Mouse (Mus musculus): ENCODE measurements at regions not wholly inside any gene's neighbourhood (a gene's known extent, or its start where the extent isn't known, plus 50 kb on each side); places are given as distances from the start of the nearest gene placed in this dataset.

DNA sequence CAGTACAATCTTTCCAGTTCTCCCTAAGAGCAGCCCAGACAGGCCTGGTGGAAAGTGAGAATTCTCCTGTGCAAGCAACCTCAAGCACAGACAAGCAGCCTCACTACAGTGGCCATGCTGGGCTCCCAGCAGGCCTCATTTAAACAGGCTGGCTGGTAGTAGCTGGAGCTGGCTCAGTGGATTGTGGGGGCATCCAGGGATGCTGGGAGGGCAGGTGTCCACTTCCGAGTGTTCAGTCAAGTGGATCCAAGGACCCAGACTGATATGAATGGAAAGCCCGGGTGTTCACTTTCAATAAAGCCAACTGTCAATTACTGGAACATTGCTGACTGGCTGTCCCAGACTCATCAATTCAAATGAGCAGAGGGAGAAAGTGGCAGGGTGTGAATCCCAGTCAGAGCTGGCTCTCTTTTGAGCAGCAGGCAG, 77.2 kb upstream of the Cxcr4 start:
- DNase-seq: peak; percentile 66 to 70

GRCm38 (mm10) chr1:128668718-128669117, 76.6 kb upstream of the Cxcr4 start:
- DNase-seq: no peak

GRCm38 (mm10) chr1:128667121-128667762, 75.1 kb upstream of the Cxcr4 start:
- no peak for DNase-seq

GRCm38 (mm10) chr1:128663207-128663606, 71.1 kb upstream of the Cxcr4 start:
- DNase-seq: no peak

DNA sequence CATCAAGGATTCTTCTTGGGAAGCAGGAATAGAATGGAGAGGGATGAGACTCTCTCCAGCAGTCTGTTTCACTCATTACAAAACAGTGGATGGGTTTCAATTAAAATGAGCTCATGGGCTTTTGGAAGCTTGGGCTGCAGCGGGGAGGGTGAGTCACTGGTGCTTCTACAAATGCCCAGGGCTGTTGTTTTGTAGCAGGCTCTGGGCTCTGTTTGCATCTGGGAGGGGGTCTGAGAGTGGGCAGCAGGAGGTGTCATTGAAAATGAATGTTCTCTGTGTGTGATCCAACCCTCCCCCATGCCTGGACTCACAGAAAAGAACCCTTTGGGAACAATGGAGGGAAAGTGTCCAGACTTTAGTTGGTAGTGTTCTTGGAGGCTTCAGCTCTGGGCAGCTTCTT, 67.8 kb upstream of the Cxcr4 start:
- DNase-seq: no peak

DNA sequence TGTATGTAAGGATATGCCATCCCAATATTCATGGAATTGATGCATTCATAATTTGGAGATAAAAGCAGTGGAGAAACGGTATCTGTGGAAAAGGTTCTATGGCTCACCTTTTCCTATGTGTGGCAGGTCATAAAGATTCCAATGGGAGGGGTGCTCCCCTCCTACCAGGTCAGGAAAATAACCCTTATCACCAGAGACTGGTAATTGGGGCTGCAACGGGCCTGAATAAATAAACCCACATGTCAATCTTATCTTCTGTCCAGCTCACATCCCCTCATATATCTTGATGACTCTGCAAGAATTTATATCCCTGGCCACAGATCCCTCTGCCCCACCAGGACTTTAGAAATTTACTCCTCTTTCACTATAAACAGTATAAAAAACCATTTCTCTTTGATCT, 66.7 kb upstream of the Cxcr4 start:
- DNase-seq: no peak

DNA sequence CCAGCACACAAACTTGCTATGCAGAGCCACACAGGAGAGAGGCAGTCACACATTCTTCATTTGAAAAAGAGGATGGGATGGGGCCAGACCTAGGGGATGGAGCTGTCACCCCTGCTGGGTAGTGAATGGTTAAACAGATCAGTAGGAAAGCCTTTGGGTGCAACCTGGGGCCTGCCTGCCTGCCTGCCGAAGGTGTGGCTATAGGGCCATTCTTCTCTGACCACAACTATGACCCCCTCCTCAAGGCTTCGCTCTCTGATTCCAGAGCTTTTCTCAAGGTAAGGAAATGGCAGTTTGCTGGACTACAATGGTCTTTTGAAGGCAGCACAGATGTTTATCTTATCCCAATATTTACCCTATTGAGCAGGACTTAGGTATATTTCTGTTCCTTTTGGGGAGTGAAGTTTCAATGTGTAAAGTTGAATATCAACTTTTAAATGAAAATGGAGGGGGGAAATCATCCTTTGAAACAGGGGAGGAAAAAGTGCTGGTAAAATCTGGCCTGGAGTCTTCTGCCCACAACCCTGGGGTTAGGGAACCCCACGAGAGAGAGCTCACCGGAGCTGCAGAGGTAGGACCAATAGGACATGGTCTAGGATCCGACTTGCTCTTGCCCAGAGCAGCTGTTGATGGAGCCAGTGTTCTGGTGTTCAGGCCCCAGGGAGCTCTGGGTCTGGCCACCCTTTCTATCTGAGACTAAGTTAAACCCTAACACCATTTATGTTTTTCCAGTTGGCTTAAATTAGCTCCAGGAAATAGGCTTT, 62.2 kb upstream of the Cxcr4 start:
- no peak for DNase-seq

- DNase-seq: no peak
Measured at GRCm38 (mm10) chr1:128650596-128650995, 58.5 kb upstream of the Cxcr4 start.

DNA sequence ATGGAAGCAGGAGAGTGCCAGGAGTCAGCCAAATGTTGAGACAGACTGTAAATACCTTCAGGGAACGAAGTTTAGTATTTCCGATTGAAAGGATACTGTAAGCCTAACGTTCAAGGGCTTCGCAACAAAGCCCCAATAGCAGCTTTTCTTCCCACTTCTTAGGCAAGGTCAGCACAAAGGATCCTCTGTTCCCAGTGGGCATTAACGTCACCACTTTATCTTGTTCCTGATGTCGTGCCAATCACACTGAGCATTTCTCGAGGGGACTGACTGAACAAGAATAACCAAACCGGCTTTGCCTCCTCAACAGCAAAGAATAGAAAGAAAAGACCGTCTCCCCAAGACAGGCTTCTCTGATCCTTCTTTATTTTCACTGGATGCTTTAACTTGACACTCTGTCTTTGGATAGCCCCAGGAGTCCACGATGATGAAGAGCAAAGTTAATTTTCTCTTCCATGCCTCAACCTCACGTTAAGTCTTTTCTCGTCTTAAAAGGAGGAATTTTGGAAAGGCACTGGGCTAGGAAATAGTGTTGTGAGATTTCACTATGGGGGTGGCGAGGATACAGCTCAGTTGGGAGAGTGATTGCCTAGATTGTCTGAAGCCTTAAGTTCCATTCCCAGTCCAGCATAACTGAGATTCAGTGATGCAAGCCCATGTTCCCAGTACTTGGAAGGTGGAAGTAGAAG, 57.5 kb upstream of the Cxcr4 start:
- no peak for DNase-seq

DNA sequence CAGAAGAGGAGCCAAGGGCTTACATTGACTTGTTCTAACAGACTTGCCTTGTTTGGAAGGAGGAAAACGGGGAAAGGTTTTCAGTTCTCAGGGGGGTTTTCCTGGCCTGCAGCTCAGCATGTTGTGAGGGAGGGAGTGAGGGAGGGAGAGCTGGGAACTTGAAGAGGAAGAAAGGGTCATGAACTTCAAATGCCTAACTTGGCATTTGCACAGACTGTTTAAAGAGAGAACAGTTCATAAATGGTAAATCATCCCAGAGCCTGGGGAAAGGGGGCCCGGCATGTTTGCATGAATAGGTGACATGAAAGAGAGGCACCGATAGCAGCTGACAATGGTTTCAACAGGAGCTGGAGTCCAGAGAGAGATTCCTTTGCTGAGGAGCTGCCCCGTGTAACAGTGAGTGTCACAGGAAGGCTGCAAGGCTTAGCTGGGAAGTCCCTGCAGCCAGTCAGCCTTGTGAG, 51.3 kb upstream of the Cxcr4 start:
- DNase-seq: no peak

DNA sequence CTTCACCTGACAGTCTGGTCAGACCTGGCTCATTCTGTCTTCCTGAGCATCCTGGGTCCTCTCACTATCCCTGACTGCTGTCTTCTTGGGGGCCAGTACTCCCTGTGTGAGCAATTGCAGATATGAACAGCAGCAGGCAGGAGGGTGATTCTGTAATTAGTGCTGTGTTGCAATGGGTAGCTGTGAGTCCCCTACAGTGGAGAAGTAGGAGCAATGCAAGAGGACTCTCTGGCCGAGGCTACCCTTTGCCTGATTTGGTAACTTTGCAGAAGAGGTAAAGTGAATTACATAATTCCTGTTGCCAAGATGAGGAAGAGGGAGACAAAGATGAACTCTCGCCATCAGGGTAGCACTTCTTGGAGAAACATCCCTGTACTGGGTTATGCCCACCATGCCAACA, 50.1 kb upstream of the Cxcr4 start:
- no peak for DNase-seq
